Mouse (Mus musculus): ENCODE measurements around the gene Map4k4.

The Map4k4 gene

GRCm38 (mm10) chr1:39936332-39936802 is 35.7 kb downstream of the Map4k4 start:
- DNase-seq (ENCODE audit: low read depth), result no peak

DNA sequence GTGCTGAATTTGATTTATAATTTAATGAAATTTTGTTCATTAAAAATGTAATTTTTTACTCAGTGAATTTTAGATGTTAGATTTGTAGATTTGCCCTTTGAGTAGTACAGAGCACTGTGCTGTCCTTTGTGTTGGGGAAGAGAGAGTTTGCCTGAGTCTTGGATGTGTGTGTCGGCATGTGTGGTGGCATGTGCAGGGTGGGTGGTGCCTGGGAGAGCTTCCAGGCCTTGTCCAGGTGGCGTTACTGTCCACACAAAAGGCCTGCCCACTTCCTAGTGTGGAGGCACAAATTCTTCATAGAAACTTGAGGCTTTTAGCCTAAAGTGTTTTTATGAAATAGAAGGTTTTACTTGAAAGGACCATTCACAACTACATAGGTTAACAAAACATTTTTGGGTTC is 36.2 kb downstream of the Map4k4 start:
- DNase-seq (ENCODE audit: low read depth), result no peak

DNA sequence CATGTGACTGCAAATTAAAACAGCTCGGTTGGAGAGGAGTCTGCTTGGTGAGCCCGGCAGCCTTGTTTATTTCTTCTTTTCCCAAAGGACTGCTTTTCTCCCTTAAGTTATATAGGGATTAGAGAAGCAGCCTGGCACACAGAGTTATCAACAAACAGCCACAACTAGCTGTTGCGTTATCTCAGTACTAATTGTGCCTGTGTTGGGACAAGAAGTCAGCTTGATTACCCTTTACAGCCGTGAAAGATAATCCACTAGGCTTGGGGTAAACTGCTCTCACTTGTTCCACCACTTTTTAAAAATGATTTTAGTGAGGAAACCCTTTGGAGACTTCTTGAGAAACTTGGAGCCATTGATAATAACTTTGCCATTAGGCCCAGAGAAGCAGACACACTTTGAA is 36.9 kb downstream of the Map4k4 start:
- DNase-seq (ENCODE audit: low read depth), result no peak

GRCm38 (mm10) chr1:39939401-39939800 is 38.7 kb downstream of the Map4k4 start:
- no peak for DNase-seq (ENCODE audit: low read depth)

DNA sequence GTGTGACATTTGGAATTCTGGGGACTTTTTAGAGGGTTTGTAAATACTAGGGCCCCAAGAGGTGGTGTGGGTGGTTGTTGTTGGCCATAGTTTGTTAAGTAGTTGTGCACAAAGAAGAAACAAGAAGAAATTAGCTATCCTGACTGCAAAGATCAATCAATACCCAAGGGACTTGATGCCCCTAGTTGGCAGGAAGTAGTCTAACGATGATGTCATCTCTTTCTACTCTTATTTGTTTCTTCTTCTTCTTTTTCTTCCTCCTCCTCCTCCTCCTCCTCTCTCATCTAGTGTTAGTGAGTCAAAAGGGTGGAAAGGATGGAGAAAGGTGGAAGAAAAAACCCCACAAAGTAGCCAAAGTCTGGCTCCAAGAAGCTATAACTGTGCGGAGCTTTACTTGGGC is 39.6 kb downstream of the Map4k4 start:
- no peak for DNase-seq (ENCODE audit: low read depth)

- DNase-seq (ENCODE audit: low read depth), result no peak
Observed at GRCm38 (mm10) chr1:39941237-39942179, 40.8 kb downstream of the Map4k4 start.

DNA sequence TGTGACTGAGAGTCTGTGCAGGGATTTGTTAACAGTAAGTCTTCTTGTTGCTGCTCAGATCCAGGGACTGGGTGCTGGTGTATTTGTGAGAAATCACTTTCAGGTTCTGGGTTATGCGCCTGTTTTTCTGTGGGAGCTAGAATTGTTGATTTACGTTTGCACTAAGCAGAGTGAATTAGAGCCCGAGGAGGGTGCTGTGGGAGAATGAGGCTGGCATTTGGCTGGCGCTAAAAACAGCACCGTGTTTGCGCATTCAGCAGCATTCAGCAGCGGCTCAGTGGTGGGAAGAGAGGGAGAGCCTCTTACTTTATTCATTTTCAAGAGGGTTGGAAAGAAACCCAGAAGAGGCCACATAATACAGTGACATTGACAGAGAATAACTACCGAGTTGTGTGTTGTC is 42.2 kb downstream of the Map4k4 start:
- no peak for DNase-seq (ENCODE audit: low read depth)

DNA sequence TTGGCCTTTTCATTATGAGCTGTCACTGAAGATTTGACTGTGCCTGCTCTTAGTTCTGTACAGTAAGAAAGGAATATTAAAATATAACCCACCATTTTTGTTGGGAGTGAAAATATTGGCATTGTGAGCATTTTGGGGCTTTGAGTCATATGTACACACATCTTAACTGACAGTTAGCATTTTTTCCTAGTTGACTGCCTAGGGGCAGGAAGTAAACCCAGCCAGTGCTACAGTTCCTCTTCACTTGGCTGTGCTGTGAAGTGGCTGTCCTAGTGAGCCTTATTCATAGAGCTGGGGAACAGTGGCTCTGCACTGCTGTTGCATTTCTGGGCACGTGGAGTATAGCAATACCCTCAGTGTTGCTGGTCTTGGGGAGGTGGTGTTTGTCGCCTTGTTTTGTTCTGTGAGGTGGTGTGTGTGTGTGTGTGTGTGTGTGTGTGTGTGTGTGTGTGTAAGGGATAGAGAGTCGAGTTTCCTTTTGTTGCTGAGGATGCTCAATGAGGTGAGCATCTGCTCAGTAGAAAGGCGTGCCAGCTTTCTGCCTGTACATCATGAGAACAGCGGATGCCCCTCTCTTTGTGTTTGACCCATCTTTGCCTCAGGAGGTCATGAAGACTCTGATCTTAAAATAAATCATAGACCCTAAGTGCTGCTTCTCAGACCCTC is 43.7 kb downstream of the Map4k4 start:
- no peak for DNase-seq (ENCODE audit: low read depth)

DNA sequence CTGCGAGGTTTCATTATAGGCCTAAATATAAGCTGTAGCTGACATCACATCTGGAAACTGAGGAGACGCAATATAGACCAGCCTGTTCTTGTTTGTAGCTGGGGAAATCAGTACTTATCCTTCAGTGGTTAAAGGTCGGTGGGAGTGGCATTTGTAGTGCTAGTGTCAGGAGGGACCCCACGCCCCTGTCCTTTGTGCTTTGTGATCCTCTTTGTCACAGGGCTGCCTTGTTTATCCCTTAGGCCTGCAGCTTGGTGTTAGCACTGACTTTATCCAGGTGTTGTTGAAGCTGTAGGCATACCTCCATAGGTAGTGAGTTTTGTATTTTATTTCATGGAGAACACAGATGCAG is 44.2 kb downstream of the Map4k4 start:
- DNase-seq (ENCODE audit: low read depth), result no peak

- no peak for DNase-seq (ENCODE audit: low read depth)
Observed at GRCm38 (mm10) chr1:39946391-39946790, 45.7 kb downstream of the Map4k4 start.

GRCm38 (mm10) chr1:39947179-39947578 is 46.5 kb downstream of the Map4k4 start:
- DNase-seq (ENCODE audit: low read depth), result no peak

GRCm38 (mm10) chr1:39947701-39948359 is 47.1 kb downstream of the Map4k4 start:
- DNase-seq (ENCODE audit: low read depth), result no peak

- DNase-seq (ENCODE audit: low read depth), result no peak
Observed at GRCm38 (mm10) chr1:39949205-39949604, 48.5 kb downstream of the Map4k4 start.

GRCm38 (mm10) chr1:39949790-39950462 is 49.2 kb downstream of the Map4k4 start:
- DNase-seq (ENCODE audit: low read depth), result no peak

GRCm38 (mm10) chr1:39950590-39950989 is 49.9 kb downstream of the Map4k4 start:
- no peak for DNase-seq (ENCODE audit: low read depth)

- DNase-seq (ENCODE audit: low read depth), result no peak
Observed at GRCm38 (mm10) chr1:39954652-39955051, 53.9 kb downstream of the Map4k4 start.

DNA sequence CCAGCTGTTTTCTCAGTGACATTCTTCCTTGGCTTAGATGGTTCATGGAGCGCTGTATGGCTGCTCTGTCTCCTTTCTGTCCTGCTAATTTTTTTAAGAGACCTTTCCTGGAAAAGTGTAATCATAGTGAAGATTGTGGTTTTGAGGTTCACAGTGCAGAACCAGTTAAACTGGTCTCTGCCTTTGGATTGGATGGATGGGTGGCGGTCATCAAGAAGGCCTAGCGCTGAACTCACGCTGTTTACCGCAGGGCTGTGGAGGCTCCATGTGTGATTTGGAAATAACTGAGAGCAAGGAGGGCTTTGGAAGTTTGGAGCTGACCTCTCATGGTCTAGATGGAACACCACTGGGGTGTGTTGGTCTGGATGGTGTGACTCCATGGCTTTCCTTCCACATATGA is 56.0 kb downstream of the Map4k4 start:
- DNase-seq (ENCODE audit: low read depth), result no peak

DNA sequence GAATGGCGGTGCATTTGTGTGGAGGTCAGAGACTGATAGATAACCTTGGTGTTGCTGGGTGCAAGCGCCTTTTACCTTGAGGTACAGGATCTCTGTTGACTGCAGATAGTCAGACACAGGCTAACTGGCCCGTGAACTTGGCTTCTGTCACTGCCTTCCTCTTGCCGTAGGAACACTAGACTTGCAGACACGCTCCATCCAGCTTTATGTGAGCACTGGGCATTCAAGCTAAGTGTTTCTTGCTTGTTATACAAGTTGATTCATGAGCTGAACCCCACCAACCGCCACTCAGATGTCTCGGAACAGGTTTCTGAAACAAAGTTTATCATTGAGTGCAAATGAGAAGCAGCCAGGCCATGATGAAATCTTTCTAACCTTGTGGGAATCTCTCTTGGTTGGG is 57.3 kb downstream of the Map4k4 start:
- DNase-seq (ENCODE audit: low read depth), result no peak

DNA sequence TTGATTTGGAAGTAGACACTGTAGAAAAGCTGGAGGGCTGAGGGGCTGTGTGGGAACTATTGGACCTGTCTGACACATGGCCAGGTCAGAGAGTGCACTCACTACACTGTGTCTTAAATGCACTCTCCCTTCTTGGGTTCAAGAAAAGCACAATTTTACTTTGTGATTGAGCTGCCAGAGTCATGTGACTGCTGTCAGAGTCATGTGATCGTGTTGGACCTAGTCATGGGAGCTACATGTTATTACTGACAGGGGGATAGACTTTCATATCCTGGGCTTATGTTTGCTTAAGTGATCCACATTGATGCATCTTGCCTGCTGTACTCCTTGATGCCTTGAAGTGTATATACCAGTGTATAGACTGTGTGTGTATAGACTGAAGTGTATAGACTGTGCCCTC is 59.9 kb downstream of the Map4k4 start:
- DNase-seq (ENCODE audit: low read depth), result no peak

GRCm38 (mm10) chr1:39961113-39961512 is 60.4 kb downstream of the Map4k4 start:
- no peak for DNase-seq (ENCODE audit: low read depth)

- no peak for DNase-seq (ENCODE audit: low read depth)
Observed at GRCm38 (mm10) chr1:39962321-39962720, 61.6 kb downstream of the Map4k4 start.

GRCm38 (mm10) chr1:39962840-39963239 is 62.1 kb downstream of the Map4k4 start:
- DNase-seq (ENCODE audit: low read depth), result no peak
